Mouse (Mus musculus) cerebellum, adult 11 months (tissue): Measurements from ENCODE around the gene Ints14.
"Not testable (repeated sequence)": the region's sequence is repeated elsewhere in the genome, so short reads cannot be mapped to it uniquely, and the experiment has no call there.

Experiments used
- DNase-seq: peaks from one replicate; pipeline ENCODE4 v3.0.0; 2022

Ints14 gene

GRCm38 (mm10) chr9:65020991-65021886 lies 60.5 kb downstream of the Ints14 start, which contains the start of gene Hacd3:
Gene Hacd3, minus strand, starts transcription at chr9:65021693.
- DNase-seq: peak; percentile 86

- DNase-seq: no peak
Measured at GRCm38 (mm10) chr9:65021887-65022579, 61.3 kb downstream of the Ints14 start.

- DNase-seq: no peak
Measured at GRCm38 (mm10) chr9:65022580-65023135, 62.0 kb downstream of the Ints14 start.

GRCm38 (mm10) chr9:65023447-65023846 lies 62.7 kb downstream of the Ints14 start:
- no peak for DNase-seq

- DNase-seq: no peak
Measured at GRCm38 (mm10) chr9:65027241-65027640, 66.5 kb downstream of the Ints14 start.

GRCm38 (mm10) chr9:65028313-65028712 lies 67.6 kb downstream of the Ints14 start:
- DNase-seq: no peak

GRCm38 (mm10) chr9:65031355-65031754 lies 70.7 kb downstream of the Ints14 start:
- not testable (repeated sequence) for DNase-seq

- no peak for DNase-seq
Measured at GRCm38 (mm10) chr9:65031894-65032268, 71.2 kb downstream of the Ints14 start.

- DNase-seq: peak; percentile 92
Measured at GRCm38 (mm10) chr9:65032269-65033108, 71.8 kb downstream of the Ints14 start, which contains the start of gene Dpp8. Gene Dpp8, plus strand, starts transcription at chr9:65032414.

- no peak for DNase-seq
Measured at GRCm38 (mm10) chr9:65036456-65036855, 75.8 kb downstream of the Ints14 start.
